Mouse (Mus musculus): ENCODE results near the gene Hs3st1.

DNA sequence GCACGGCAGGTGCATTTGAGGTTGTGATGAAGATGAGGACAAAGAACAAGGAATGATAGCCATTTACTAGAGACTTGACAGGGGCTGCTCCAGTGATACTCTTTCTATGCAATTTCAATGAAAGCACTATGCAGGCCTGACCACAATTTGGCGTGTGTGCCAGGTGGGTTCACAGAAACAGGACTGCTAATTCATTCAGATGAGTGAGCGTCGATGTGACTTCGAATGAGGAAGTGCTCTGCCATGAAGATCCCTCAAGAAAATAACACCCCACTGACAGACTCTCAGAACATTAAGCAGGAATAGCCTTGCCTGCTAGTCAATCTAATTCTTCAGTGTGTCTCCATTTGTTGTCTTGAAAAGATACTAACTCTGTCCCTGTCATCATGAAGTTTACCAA lies 49.4 kb upstream of the Hs3st1 start:
- TF ChIP-seq CTCF (IDR thresholded peaks at IDR 0.05; ENCODE audit: low read depth) (no peak), EP300 (IDR thresholded peaks at IDR 0.05; ENCODE audit: low read depth) (no peak)
